Mouse (Mus musculus) embryonic facial prominence, embryonic 15.5 days (tissue): ENCODE data around the gene Cyfip2. TPM values are rescaled to one million over a fixed set of nuclear protein-coding genes. Genes with fewer than 3 reads are reported as not detected.

ENCODE experiments used
- microRNA-seq: library from miRNA; unstranded; fragments of <30 nt; microRNA quantifications from one replicate; pipeline ENCODE4, GENCODE M21; 2016; ENCODE audit warnings: borderline number of aligned reads
- polyA plus RNA-seq: library from polyadenylated mRNA; unstranded; fragments of >200 nt; fragmentation: Nextera tagmentation; extraction: Ambion mirVana; gene quantifications from 2 replicates; pipeline ENCODE4 v1.2.1, GENCODE M21; 2015

Gene Cyfip2
- polyA plus RNA-seq, 1 experiment from 2014 or later, result 14.2 TPM

Small RNA genes lying within 50 kb of the gene (microRNA-seq; reads per million reads assigned to microRNA genes)
- not detected for gene Mir7239

Other genes starting within 250 kb of the Cyfip2 start
- 7.1 and 9.5 TPM in 2 replicates for gene Nipal4, start 146.4 kb downstream of the Cyfip2 start, polyA plus RNA-seq
- 2.9 and 3.4 TPM in 2 replicates for gene Fndc9, start 77.3 kb downstream of the Cyfip2 start, polyA plus RNA-seq
- gene Itk, start 76.7 kb upstream of the Cyfip2 start, polyA plus RNA-seq, result 0.21 and 0.33 TPM in 2 replicates
- not detected in 2 replicates for gene Fam71b, start 83.7 kb upstream of the Cyfip2 start, polyA plus RNA-seq
- gene Med7, start 124.1 kb upstream of the Cyfip2 start, polyA plus RNA-seq, result 68.6 and 69.4 TPM in 2 replicates
- gene Havcr2, start 142.1 kb upstream of the Cyfip2 start, polyA plus RNA-seq, result 0.21 TPM in 2 replicates
- not detected in 2 replicates for gene Gm12169, start 211.4 kb upstream of the Cyfip2 start, polyA plus RNA-seq